Comparison of ENCODE assay signal across 26 mouse cellular contexts in the genomic region with DNA sequence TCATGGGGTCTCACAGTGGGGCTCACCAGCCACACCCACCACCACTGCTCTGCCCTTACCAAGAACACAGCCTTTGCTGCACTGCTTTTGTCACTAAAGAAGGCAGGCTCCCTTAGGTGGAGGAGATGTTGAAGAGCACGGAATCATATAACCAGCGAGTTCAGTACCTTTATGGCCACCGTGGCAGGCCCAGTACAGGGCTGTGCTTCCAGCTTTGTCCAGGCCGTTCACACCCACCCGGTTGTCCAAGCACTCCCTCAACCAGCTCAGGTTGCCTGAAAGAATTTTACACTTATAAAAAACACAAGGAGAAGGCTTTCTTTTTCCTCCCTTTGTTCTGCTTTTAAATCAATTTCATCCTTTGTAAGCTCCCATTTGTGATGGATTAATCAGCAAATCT. TPM values are rescaled to one million over a fixed set of nuclear protein-coding genes. Genes with fewer than 3 reads are reported as not detected.
DNase-seq lines count a peak whose midpoint lies in the region; ATAC-seq and TF ChIP-seq lines count a peak whose summit lies in the region.
"Had no signal": no experiment of that assay in that cellular context is flagged by ENCODE, and none has a peak within 500 bp of the region (broad histone marks: within the 10 kb centered on the region; RNA-seq: fewer than 3 reads in every experiment).

No protein-coding gene starts in this region.

- 31% methylated on average over 5 of the region's 5 CpGs for WGBS in kidney, embryonic 15.5 days
- 60% methylated on average over 5 of the region's 5 CpGs for WGBS in lung, embryonic 15.5 days
- 41% methylated on average over 5 of the region's 5 CpGs for WGBS in midbrain, embryonic 14.5 days
- 32% methylated on average over 5 of the region's 5 CpGs for WGBS in midbrain, postnatal 0 days
- WGBS in limb, embryonic 14.5 days, result 57% methylated on average over 5 of the region's 5 CpGs

- H3K4me3 ChIP-seq in kidney, embryonic 15.5 days (replicated peaks), result no peak overlapping the region
- no peak overlapping the region for H3K4me3 ChIP-seq in lung, embryonic 15.5 days
- H3K4me3 ChIP-seq in midbrain, embryonic 14.5 days (replicated peaks; ENCODE audit: low read depth, low read length), result no peak overlapping the region
- H3K4me3 ChIP-seq in midbrain, postnatal 0 days (ENCODE audit: low read depth, low read length), result no peak overlapping the region
- H3K4me3 ChIP-seq in limb, embryonic 14.5 days (replicated peaks; ENCODE audit: low read length), result no peak overlapping the region
- H3K4me3 ChIP-seq: gastrocnemius, adult 2 months; hindbrain, embryonic 12.5 days; left cerebral cortex, adult 2 months; limb, embryonic 15.5 days; liver, embryonic 13.5 days; midbrain, embryonic 12.5 days; stomach, embryonic 15.5 days had no signal

- peak overlapping the region; percentile 54; the same call in 1 of the 2 replicates for H3K27ac ChIP-seq in kidney, embryonic 15.5 days
- H3K27ac ChIP-seq in lung, embryonic 15.5 days, result peak overlapping the region; percentile 34; the same call in 1 of the 2 replicates
- no peak overlapping the region for H3K27ac ChIP-seq in midbrain, embryonic 14.5 days (replicated peaks; ENCODE audit: low read depth, low read length)
- no peak overlapping the region for H3K27ac ChIP-seq in midbrain, postnatal 0 days (ENCODE audit: low read depth, low read length)
- H3K27ac ChIP-seq in limb, embryonic 14.5 days (replicated peaks; ENCODE audit: low read depth, low read length), result no peak overlapping the region
- H3K27ac ChIP-seq: gastrocnemius, adult 2 months; hindbrain, embryonic 12.5 days; left cerebral cortex, adult 2 months; limb, embryonic 15.5 days; liver, embryonic 13.5 days; midbrain, embryonic 12.5 days; stomach, embryonic 15.5 days had no signal

- no peaks in the 10 kb centered on the region for H3K9me3 ChIP-seq in kidney, embryonic 15.5 days (replicated peaks)
- no peaks in the 10 kb centered on the region for H3K9me3 ChIP-seq in lung, embryonic 15.5 days
- no peaks in the 10 kb centered on the region for H3K9me3 ChIP-seq in midbrain, embryonic 14.5 days (ENCODE audit: control insufficient read depth, low read length)
- H3K9me3 ChIP-seq in midbrain, postnatal 0 days (ENCODE audit: low read length), result no peaks in the 10 kb centered on the region
- no peaks in the 10 kb centered on the region for H3K9me3 ChIP-seq in limb, embryonic 14.5 days (ENCODE audit: control insufficient read depth, low read length)
- H3K9me3 ChIP-seq: hindbrain, embryonic 12.5 days; limb, embryonic 15.5 days; liver, embryonic 13.5 days; midbrain, embryonic 12.5 days; stomach, embryonic 15.5 days had no signal

- H3K4me2 ChIP-seq in kidney, embryonic 15.5 days, result no peak overlapping the region
- no peak overlapping the region for H3K4me2 ChIP-seq in lung, embryonic 15.5 days
- H3K4me2 ChIP-seq in midbrain, embryonic 14.5 days (ENCODE audit: low read length), result no peak overlapping the region
- H3K4me2 ChIP-seq in midbrain, postnatal 0 days (ENCODE audit: low read depth, low read length, poor library complexity, severe bottlenecking), result no peak overlapping the region
- no peak overlapping the region for H3K4me2 ChIP-seq in limb, embryonic 14.5 days (replicated peaks; ENCODE audit: low read depth, low read length, severe bottlenecking)
- H3K4me2 ChIP-seq: hindbrain, embryonic 12.5 days; limb, embryonic 15.5 days; liver, embryonic 13.5 days; midbrain, embryonic 12.5 days; stomach, embryonic 15.5 days had no signal

- H3K4me1 ChIP-seq in kidney, embryonic 15.5 days, result peaks cover 43% of the 10 kb centered on the region
- peaks cover 23% of the 10 kb centered on the region for H3K4me1 ChIP-seq in lung, embryonic 15.5 days
- H3K4me1 ChIP-seq in midbrain, embryonic 14.5 days (ENCODE audit: control insufficient read depth, insufficient read depth, low read length), result no peaks in the 10 kb centered on the region
- H3K4me1 ChIP-seq in midbrain, postnatal 0 days (ENCODE audit: insufficient read depth, low read length), result no peaks in the 10 kb centered on the region; the same call in 1 of the 2 replicates
- H3K4me1 ChIP-seq in limb, embryonic 14.5 days (ENCODE audit: control insufficient read depth, insufficient read depth, low read length), result peaks cover 5% of the 10 kb centered on the region; the same call in 1 of the 2 replicates
- H3K4me1 ChIP-seq: stomach, embryonic 15.5 days had no signal

- no peak for DNase-seq in kidney, postnatal 14 days
- no peak for DNase-seq in lung, postnatal 14 days
- no peak for DNase-seq in midbrain, embryonic 14.5 days
- DNase-seq in midbrain, postnatal 0 days (ENCODE audit: low spot score), result no peak
- DNase-seq in limb, embryonic 14.5 days (ENCODE audit: low spot score), result no peak
- no peak for DNase-seq in testis, postnatal 10 days (ENCODE audit: low spot score)
- DNase-seq: adrenal gland, postnatal 25 days; B cell, adult 2 months; cerebellum, adult 18-20 months; cerebellum, postnatal 10 days; gastrocnemius, adult 2 months; heart, postnatal 14 days; kidney, adult 8-10 months; liver, embryonic 13.5 days; lung, adult 18-20 months; right cerebral cortex, postnatal 25 days; thymus, postnatal 14 days had no signal

- no peak for TF ChIP-seq CTCF in midbrain, postnatal 0 days (IDR thresholded peaks at IDR 0.05)

- H3K36me3 ChIP-seq in kidney, embryonic 15.5 days, result peaks cover 28% of the 10 kb centered on the region
- no peaks in the 10 kb centered on the region for H3K36me3 ChIP-seq in lung, embryonic 15.5 days
- H3K36me3 ChIP-seq in midbrain, embryonic 14.5 days (ENCODE audit: control insufficient read depth, insufficient read depth, low read length), result no peaks in the 10 kb centered on the region
- no peaks in the 10 kb centered on the region for H3K36me3 ChIP-seq in midbrain, postnatal 0 days (ENCODE audit: insufficient read depth, low read length)
- no peaks in the 10 kb centered on the region for H3K36me3 ChIP-seq in limb, embryonic 14.5 days (ENCODE audit: control insufficient read depth, insufficient read depth, low read length)
- H3K36me3 ChIP-seq: hindbrain, embryonic 12.5 days; midbrain, embryonic 12.5 days; stomach, embryonic 15.5 days had no signal

- no peak overlapping the region for H3K9ac ChIP-seq in kidney, embryonic 15.5 days
- no peak overlapping the region for H3K9ac ChIP-seq in lung, embryonic 15.5 days
- H3K9ac ChIP-seq in midbrain, embryonic 14.5 days (replicated peaks; ENCODE audit: low read length), result no peak overlapping the region
- no peak overlapping the region for H3K9ac ChIP-seq in midbrain, postnatal 0 days (replicated peaks; ENCODE audit: low read length, poor library complexity, severe bottlenecking)
- H3K9ac ChIP-seq in limb, embryonic 14.5 days (ENCODE audit: low read depth, low read length, severe bottlenecking), result no peak overlapping the region
- H3K9ac ChIP-seq: hindbrain, embryonic 12.5 days; limb, embryonic 15.5 days; liver, embryonic 13.5 days; midbrain, embryonic 12.5 days; stomach, embryonic 15.5 days had no signal

- TF ChIP-seq POLR2A in limb, embryonic 14.5 days (IDR thresholded peaks at IDR 0.05; ENCODE audit: borderline replicate concordance, extremely low read depth, insufficient read depth, insufficient read length), result no peak

- no peak for ATAC-seq in kidney, embryonic 15.5 days (replicated peaks; ENCODE audit: low FRiP score)
- no peak for ATAC-seq in lung, embryonic 15.5 days (ENCODE audit: borderline replicate concordance, extremely low read depth, low FRiP score, low TSS enrichment)
- ATAC-seq in midbrain, embryonic 14.5 days (ENCODE audit: low FRiP score, low TSS enrichment), result 0 out of 2 replicates have a peak, but pooled peaks have one; percentile 31
- ATAC-seq in midbrain, postnatal 0 days (ENCODE audit: low FRiP score), result no peak
- ATAC-seq in limb, embryonic 14.5 days (ENCODE audit: low FRiP score, low read depth), result peak; percentile 26; the same call in 1 of the 2 replicates
- ATAC-seq: forebrain, embryonic 16.5 days; intestine, embryonic 16.5 days had no signal

- no peaks in the 10 kb centered on the region for H3K27me3 ChIP-seq in kidney, embryonic 15.5 days
- no peaks in the 10 kb centered on the region for H3K27me3 ChIP-seq in lung, embryonic 15.5 days
- H3K27me3 ChIP-seq in midbrain, embryonic 14.5 days (ENCODE audit: control insufficient read depth, insufficient read depth, low read length), result no peaks in the 10 kb centered on the region
- no peaks in the 10 kb centered on the region for H3K27me3 ChIP-seq in midbrain, postnatal 0 days (ENCODE audit: insufficient read depth, low read length)
- no peaks in the 10 kb centered on the region for H3K27me3 ChIP-seq in limb, embryonic 14.5 days (ENCODE audit: control insufficient read depth, insufficient read depth, low read length)
- H3K27me3 ChIP-seq: hindbrain, embryonic 12.5 days; limb, embryonic 15.5 days; liver, embryonic 13.5 days; midbrain, embryonic 12.5 days; stomach, embryonic 15.5 days had no signal

RNA-seq across cellular contexts. Expression of gene Ostf1, which starts 41.4 kb away (rescaled TPM):
- polyA plus RNA-seq in kidney, embryonic 15.5 days (2015; fragmentation: Nextera tagmentation; extraction: Ambion mirVana), result 114 TPM in 2 replicates
- 102 and 103 TPM in 2 replicates for polyA plus RNA-seq in lung, embryonic 15.5 days (2015; fragmentation: Nextera tagmentation; extraction: Ambion mirVana)
- polyA plus RNA-seq in midbrain, embryonic 14.5 days (2014; fragmentation: Nextera tagmentation; extraction: Ambion mirVana), result 28.5 and 40.7 TPM in 2 replicates
- 17.7 and 22.7 TPM in 2 replicates for total RNA-seq in midbrain, postnatal 0 days (2014; rRNA removed)
- 32.8 and 37.6 TPM in 2 replicates for polyA plus RNA-seq in midbrain, postnatal 0 days (2015; fragmentation: Nextera tagmentation; extraction: Ambion mirVana)
- 40.2 and 51.6 TPM in 2 replicates for polyA plus RNA-seq in limb, embryonic 14.5 days (2012; rRNA removed)
- 99.1 and 108 TPM in 2 replicates for polyA plus RNA-seq in limb, embryonic 14.5 days (2014; fragmentation: Nextera tagmentation; extraction: Ambion mirVana)

RNA-seq across cellular contexts. Expression of gene Nmrk1, which starts 41.5 kb away (rescaled TPM):
- polyA plus RNA-seq in kidney, embryonic 15.5 days (2015; fragmentation: Nextera tagmentation; extraction: Ambion mirVana), result 24.0 and 24.7 TPM in 2 replicates
- 8.8 and 11.0 TPM in 2 replicates for polyA plus RNA-seq in lung, embryonic 15.5 days (2015; fragmentation: Nextera tagmentation; extraction: Ambion mirVana)
- polyA plus RNA-seq in midbrain, embryonic 14.5 days (2014; fragmentation: Nextera tagmentation; extraction: Ambion mirVana), result 4.8 and 6.9 TPM in 2 replicates
- total RNA-seq in midbrain, postnatal 0 days (2014; rRNA removed), result 3.4 and 3.9 TPM in 2 replicates
- polyA plus RNA-seq in midbrain, postnatal 0 days (2015; fragmentation: Nextera tagmentation; extraction: Ambion mirVana), result 3.9 and 4.3 TPM in 2 replicates
- polyA plus RNA-seq in limb, embryonic 14.5 days (2012; rRNA removed), result 13.6 and 15.8 TPM in 2 replicates
- 12.4 TPM in 2 replicates for polyA plus RNA-seq in limb, embryonic 14.5 days (2014; fragmentation: Nextera tagmentation; extraction: Ambion mirVana)

Comparison
In these comparisons a context has a peak if more than half of its experiments do, and no peak if none do; other contexts are left out.
1. ATAC-seq: peak in midbrain, embryonic 14.5 days (single experiment) and limb, embryonic 14.5 days (single experiment); none in kidney, embryonic 15.5 days (single experiment), lung, embryonic 15.5 days (single experiment) and midbrain, postnatal 0 days (single experiment).
2. H3K27ac ChIP-seq: peak in kidney, embryonic 15.5 days (single experiment) and lung, embryonic 15.5 days (single experiment); none in midbrain, embryonic 14.5 days (single experiment), midbrain, postnatal 0 days (single experiment) and limb, embryonic 14.5 days (single experiment).